Mouse (Mus musculus) midbrain, embryonic 11.5 days (tissue): Measurements from ENCODE around the gene Odr4. TPM values are rescaled to one million over a fixed set of nuclear protein-coding genes. Genes with fewer than 3 reads are reported as not detected.

Experiments
- ATAC-seq: fragments of 200-750 bp; cut with Nextera tagmentation; 2 replicates; pipeline ENCODE4 v1.8.0; 2017; ENCODE audit warnings: moderate TSS enrichment, moderate library complexity; ENCODE audit not compliant: low FRiP score
- DNase-seq: peaks from one replicate; pipeline ENCODE4 v3.0.0; 2015; ENCODE audit warnings: low spot score; ENCODE audit errors: missing footprints
- H3K27ac ChIP-seq: fragments of 300-500 bp; sonication (generic); 2 replicates; pipeline ENCODE4 v1.5.1; 2014; ENCODE audit warnings: low read depth, low read length
- H3K27me3 ChIP-seq: fragments of 300-500 bp; sonication (generic); 2 replicates; pipeline ENCODE4 v1.6.1; 2014; ENCODE audit warnings: mild to moderate bottlenecking, low read length, moderate library complexity, mixed read lengths; ENCODE audit not compliant: control insufficient read depth, insufficient read depth
- H3K36me3 ChIP-seq: fragments of 300-500 bp; sonication (generic); 2 replicates; pipeline ENCODE4 v1.6.1; 2014; ENCODE audit warnings: mild to moderate bottlenecking, low read length, moderate library complexity, mixed read lengths; ENCODE audit not compliant: control insufficient read depth, insufficient read depth
- H3K4me1 ChIP-seq: fragments of 300-500 bp; sonication (generic); 2 replicates; pipeline ENCODE4 v1.6.1; 2014; ENCODE audit warnings: low read length; ENCODE audit not compliant: control insufficient read depth, insufficient read depth
- H3K4me2 ChIP-seq: fragments of 300-500 bp; sonication (generic); 2 replicates; pipeline ENCODE4 v1.6.1; 2014; ENCODE audit warnings: mild to moderate bottlenecking, moderate library complexity
- H3K4me3 ChIP-seq: fragments of 300-500 bp; sonication (generic); 2 replicates; pipeline ENCODE4 v1.5.1; 2014; ENCODE audit warnings: low read depth, low read length
- H3K9ac ChIP-seq: fragments of 300-500 bp; sonication (generic); 2 replicates; pipeline ENCODE4 v1.6.1; 2014; ENCODE audit warnings: low read length
- H3K9me3 ChIP-seq: fragments of 300-500 bp; sonication (generic); 2 replicates; pipeline ENCODE4 v1.6.1; 2016; ENCODE audit warnings: low read length; ENCODE audit not compliant: control insufficient read depth
- WGBS: fragments of 180-500 bp; shearing (Covaris S2); extraction: QIAGEN DNeasy Blood & Tissue Kit; methylation state at CpG from one replicate; pipeline ENCODE4 v1.1.7; 2014; 5-methylcytosine and 5-hydroxymethylcytosine counted together
- polyA plus RNA-seq: library from polyadenylated mRNA; unstranded; fragments of >200 nt; fragmentation: Nextera tagmentation; extraction: Ambion mirVana; gene quantifications from 2 replicates; pipeline ENCODE4 v1.2.1, GENCODE M21; 2014

Gene Odr4
- polyA plus RNA-seq: 36.2 and 40.5 TPM in 2 replicates

- H3K27ac ChIP-seq: peak within 1 kb of the TSS; percentile 80
- H3K4me3 ChIP-seq: peak within 1 kb of the TSS; percentile 71
- no peaks in the 10 kb centered on the region for H3K27me3 ChIP-seq
- DNase-seq (peak; percentile 99), ATAC-seq (peak; percentile 97)
- H3K36me3 ChIP-seq: peaks cover 9% of the 10 kb centered on the region
- H3K4me1 ChIP-seq: peaks cover 5% of the 10 kb centered on the region; the same call in 1 of the 2 replicates
- no peaks in the 10 kb centered on the region for H3K9me3 ChIP-seq
- H3K4me2 ChIP-seq: peak within 1 kb of the TSS; percentile 53
- WGBS: under 1% methylated on average over 67 of the region's 76 CpGs
- peak within 1 kb of the TSS; percentile 84 for H3K9ac ChIP-seq
Measured at GRCm38 (mm10) chr1:150392638-150393487, at the start of gene Odr4, which contains the start of gene Tpr. TSS of gene Odr4 (minus strand) at chr1:150393080. TSS of gene Tpr (plus strand) at chr1:150392838.

GRCm38 (mm10) chr1:150441731-150442130 lies 48.9 kb upstream of the Odr4 start:
- Histone ChIP-seq H3K4me1 (no peaks in the 10 kb centered on the region), H3K4me3 (no peak overlapping the region), H3K9ac (no peak overlapping the region), H3K4me2 (no peak overlapping the region), H3K36me3 (peaks cover 15% of the 10 kb centered on the region; the same call in 1 of the 2 replicates), H3K27me3 (no peaks in the 10 kb centered on the region), H3K9me3 (no peaks in the 10 kb centered on the region), H3K27ac (no peak overlapping the region)
- ATAC-seq: no peak
- 80% methylated on average over 4 of the region's 4 CpGs for WGBS
- DNase-seq: no peak

- no peak overlapping the region for H3K4me3 ChIP-seq
- no peak overlapping the region for H3K4me2 ChIP-seq
- no peaks in the 10 kb centered on the region for H3K27me3 ChIP-seq
- no peaks in the 10 kb centered on the region for H3K4me1 ChIP-seq
- WGBS: 97% methylated on average over 3 of the region's 3 CpGs
- no peak overlapping the region for H3K9ac ChIP-seq
- no peaks in the 10 kb centered on the region for H3K9me3 ChIP-seq
- H3K27ac ChIP-seq: no peak overlapping the region
- DNase-seq: peak; percentile 82
- H3K36me3 ChIP-seq: peaks cover 27% of the 10 kb centered on the region
- no peak for ATAC-seq
Measured at GRCm38 (mm10) chr1:150438641-150439040, 45.8 kb upstream of the Odr4 start.

- Histone ChIP-seq H3K4me3 (no peak overlapping the region), H3K4me2 (no peak overlapping the region), H3K27ac (no peak overlapping the region), H3K4me1 (no peaks in the 10 kb centered on the region), H3K36me3 (peaks cover 23% of the 10 kb centered on the region), H3K9me3 (no peaks in the 10 kb centered on the region), H3K9ac (no peak overlapping the region), H3K27me3 (no peaks in the 10 kb centered on the region)
- no peak for DNase-seq
- WGBS: 74% methylated on average over 3 of the region's 3 CpGs
- no peak for ATAC-seq
Measured at GRCm38 (mm10) chr1:150426216-150426615, 33.3 kb upstream of the Odr4 start.

GRCm38 (mm10) chr1:150425665-150426064 lies 32.8 kb upstream of the Odr4 start:
- H3K9me3 ChIP-seq: no peaks in the 10 kb centered on the region
- H3K36me3 ChIP-seq: peaks cover 21% of the 10 kb centered on the region
- no peak overlapping the region for H3K4me2 ChIP-seq
- no peak overlapping the region for H3K27ac ChIP-seq
- ATAC-seq: no peak
- H3K27me3 ChIP-seq: no peaks in the 10 kb centered on the region
- no peak for DNase-seq
- 88% methylated on average over 9 of the region's 9 CpGs for WGBS
- H3K4me1 ChIP-seq: no peaks in the 10 kb centered on the region
- H3K9ac ChIP-seq: no peak overlapping the region
- no peak overlapping the region for H3K4me3 ChIP-seq

GRCm38 (mm10) chr1:150418426-150418825 lies 25.5 kb upstream of the Odr4 start:
- Histone ChIP-seq H3K9ac (no peak overlapping the region), H3K9me3 (no peaks in the 10 kb centered on the region), H3K4me2 (no peak overlapping the region), H3K4me3 (no peak overlapping the region), H3K36me3 (peaks cover 22% of the 10 kb centered on the region), H3K27ac (no peak overlapping the region), H3K4me1 (no peaks in the 10 kb centered on the region), H3K27me3 (no peaks in the 10 kb centered on the region)
- DNase-seq (no peak), ATAC-seq (no peak)
- 96% methylated on average over 4 of the region's 4 CpGs for WGBS

- WGBS: 96% methylated on average over 3 of the region's 3 CpGs
- ATAC-seq: no peak
- peaks cover 21% of the 10 kb centered on the region for H3K36me3 ChIP-seq
Measured at GRCm38 (mm10) chr1:150416006-150416405, 23.1 kb upstream of the Odr4 start.

GRCm38 (mm10) chr1:150409996-150410395 lies 17.1 kb upstream of the Odr4 start:
- ATAC-seq: no peak
- 98% methylated on average over 6 of the region's 6 CpGs for WGBS
- DNase-seq: no peak
- H3K27me3 ChIP-seq: no peaks in the 10 kb centered on the region
- H3K9me3 ChIP-seq: no peaks in the 10 kb centered on the region
- H3K27ac ChIP-seq: no peak overlapping the region
- no peak overlapping the region for H3K4me3 ChIP-seq
- H3K4me1 ChIP-seq: no peaks in the 10 kb centered on the region
- peaks cover 15% of the 10 kb centered on the region; the same call in 1 of the 2 replicates for H3K36me3 ChIP-seq
- H3K4me2 ChIP-seq: no peak overlapping the region
- H3K9ac ChIP-seq: no peak overlapping the region

More at GRCm38 (mm10) chr1:150416006-150416405, 23.1 kb upstream of the Odr4 start:
- Histone ChIP-seq H3K27ac (no peak overlapping the region), H3K27me3 (no peaks in the 10 kb centered on the region), H3K4me3 (no peak overlapping the region), H3K9me3 (no peaks in the 10 kb centered on the region), H3K4me1 (no peaks in the 10 kb centered on the region), H3K9ac (no peak overlapping the region), H3K4me2 (no peak overlapping the region)
- DNase-seq: no peak

- no peak for ATAC-seq
- Histone ChIP-seq H3K4me3 (no peak overlapping the region), H3K4me2 (no peak overlapping the region), H3K4me1 (no peaks in the 10 kb centered on the region), H3K9me3 (no peaks in the 10 kb centered on the region), H3K36me3 (peaks cover 8% of the 10 kb centered on the region; the same call in 1 of the 2 replicates), H3K27ac (no peak overlapping the region), H3K9ac (no peak overlapping the region), H3K27me3 (no peaks in the 10 kb centered on the region)
- no peak for DNase-seq
- WGBS: 95% methylated on average over 9 of the region's 9 CpGs
Measured at GRCm38 (mm10) chr1:150407285-150407684, 14.4 kb upstream of the Odr4 start.
